Mouse (Mus musculus): ENCODE results near the gene Nfatc3.

DNA sequence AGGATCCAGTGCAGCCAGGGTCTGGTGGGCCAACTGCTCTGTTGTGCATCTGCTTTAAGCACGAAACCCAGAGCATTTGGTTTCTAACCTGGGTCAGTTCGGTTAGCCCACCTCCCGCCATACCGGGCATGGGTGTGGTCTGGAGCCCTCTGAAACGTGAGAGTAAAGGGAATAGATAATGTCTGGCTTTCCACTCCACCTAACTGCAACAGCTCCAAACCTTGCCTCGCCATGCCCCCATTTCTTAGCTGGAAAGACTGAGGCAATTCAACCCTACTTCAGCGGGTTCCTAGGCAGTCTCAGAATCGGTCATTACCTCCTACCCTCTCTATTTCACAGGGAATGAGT lies 92.0 kb downstream of the Nfatc3 start:
- no peak for TF ChIP-seq CTCF (IDR thresholded peaks at IDR 0.05; ENCODE audit: control insufficient read depth, insufficient read depth, insufficient read length)
- TF ChIP-seq MAX (IDR thresholded peaks at IDR 0.05): no peak
- TF ChIP-seq USF1 (IDR thresholded peaks at IDR 0.05; ENCODE audit: low read depth): no peak
- no peak for TF ChIP-seq CEBPB (IDR thresholded peaks at IDR 0.05; ENCODE audit: low read depth)
- TF ChIP-seq MYOG (IDR thresholded peaks at IDR 0.05; ENCODE audit: control insufficient read depth, extremely low read depth, insufficient read length): no peak
- TF ChIP-seq MYOD1 (IDR thresholded peaks at IDR 0.05; ENCODE audit: control insufficient read depth, insufficient read length, low read depth): no peak
- TF ChIP-seq FOSL1 (IDR thresholded peaks at IDR 0.05; ENCODE audit: insufficient read depth, low read length, poor library complexity, severe bottlenecking): no peak

All from C2C12 (cell line).